Mouse (Mus musculus): ENCODE measurements around the gene Glt28d2.

Glt28d2 gene

GRCm38 (mm10) chr3:85880068-85880467 lies 7.2 kb downstream of the Glt28d2 start:
- no peak for DNase-seq (ENCODE audit: extremely low spot score, low read depth, low spot score)

- DNase-seq (ENCODE audit: extremely low spot score, low read depth, low spot score), result no peak
Measured at GRCm38 (mm10) chr3:85878911-85879310, 8.4 kb downstream of the Glt28d2 start.

GRCm38 (mm10) chr3:85863996-85864395 lies 23.3 kb downstream of the Glt28d2 start:
- DNase-seq (ENCODE audit: extremely low spot score, low read depth, low spot score), result no peak

- DNase-seq (ENCODE audit: extremely low spot score, low read depth, low spot score), result no peak
Measured at GRCm38 (mm10) chr3:85862886-85863285, 24.4 kb downstream of the Glt28d2 start.

GRCm38 (mm10) chr3:85860996-85861395 lies 26.3 kb downstream of the Glt28d2 start:
- DNase-seq (ENCODE audit: extremely low spot score, low read depth, low spot score), result no peak

- no peak for DNase-seq (ENCODE audit: extremely low spot score, low read depth, low spot score)
Measured at GRCm38 (mm10) chr3:85859311-85859710, 28.0 kb downstream of the Glt28d2 start.

- DNase-seq (ENCODE audit: extremely low spot score, low read depth, low spot score), result no peak
Measured at GRCm38 (mm10) chr3:85858140-85859135, 28.9 kb downstream of the Glt28d2 start.

GRCm38 (mm10) chr3:85857083-85857482 lies 30.2 kb downstream of the Glt28d2 start:
- DNase-seq (ENCODE audit: extremely low spot score, low read depth, low spot score), result no peak

GRCm38 (mm10) chr3:85855947-85856346 lies 31.4 kb downstream of the Glt28d2 start:
- no peak for DNase-seq (ENCODE audit: extremely low spot score, low read depth, low spot score)

- DNase-seq (ENCODE audit: extremely low spot score, low read depth, low spot score), result no peak
Measured at GRCm38 (mm10) chr3:85855043-85855442, 32.3 kb downstream of the Glt28d2 start.

GRCm38 (mm10) chr3:85854143-85854542 lies 33.2 kb downstream of the Glt28d2 start:
- no peak for DNase-seq (ENCODE audit: extremely low spot score, low read depth, low spot score)

GRCm38 (mm10) chr3:85853715-85854114 lies 33.6 kb downstream of the Glt28d2 start:
- DNase-seq (ENCODE audit: extremely low spot score, low read depth, low spot score), result no peak

- DNase-seq (ENCODE audit: extremely low spot score, low read depth, low spot score), result no peak
Measured at GRCm38 (mm10) chr3:85850079-85850478, 37.2 kb downstream of the Glt28d2 start.

- DNase-seq (ENCODE audit: extremely low spot score, low read depth, low spot score), result no peak
Measured at GRCm38 (mm10) chr3:85846316-85846715, 41.0 kb downstream of the Glt28d2 start.

GRCm38 (mm10) chr3:85845341-85845740 lies 42.0 kb downstream of the Glt28d2 start:
- no peak for DNase-seq (ENCODE audit: extremely low spot score, low read depth, low spot score)

GRCm38 (mm10) chr3:85842881-85843218 lies 44.5 kb downstream of the Glt28d2 start:
- no peak for DNase-seq (ENCODE audit: extremely low spot score, low read depth, low spot score)

- DNase-seq (ENCODE audit: extremely low spot score, low read depth, low spot score), result no peak
Measured at GRCm38 (mm10) chr3:85842177-85842880, 45.0 kb downstream of the Glt28d2 start.

GRCm38 (mm10) chr3:85841454-85842176 lies 45.7 kb downstream of the Glt28d2 start:
- peak; percentile 24 for DNase-seq (ENCODE audit: extremely low spot score, low read depth, low spot score)

GRCm38 (mm10) chr3:85833627-85834026 lies 53.7 kb downstream of the Glt28d2 start:
- DNase-seq (ENCODE audit: extremely low spot score, low read depth, low spot score), result no peak

GRCm38 (mm10) chr3:85832490-85833155 lies 54.7 kb downstream of the Glt28d2 start:
- no peak for DNase-seq (ENCODE audit: extremely low spot score, low read depth, low spot score)

- DNase-seq (ENCODE audit: extremely low spot score, low read depth, low spot score), result no peak
Measured at GRCm38 (mm10) chr3:85831785-85832184, 55.5 kb downstream of the Glt28d2 start.

Measured in hindlimb bud, embryonic 11.5 days (tissue).